Mouse (Mus musculus): Measurements from ENCODE around the gene Psmc3. TPM values are rescaled to one million over a fixed set of nuclear protein-coding genes. Genes with fewer than 3 reads are reported as not detected.

Psmc3 gene
- polyA plus RNA-seq, 1 experiment, result 79.4 TPM

DNA sequence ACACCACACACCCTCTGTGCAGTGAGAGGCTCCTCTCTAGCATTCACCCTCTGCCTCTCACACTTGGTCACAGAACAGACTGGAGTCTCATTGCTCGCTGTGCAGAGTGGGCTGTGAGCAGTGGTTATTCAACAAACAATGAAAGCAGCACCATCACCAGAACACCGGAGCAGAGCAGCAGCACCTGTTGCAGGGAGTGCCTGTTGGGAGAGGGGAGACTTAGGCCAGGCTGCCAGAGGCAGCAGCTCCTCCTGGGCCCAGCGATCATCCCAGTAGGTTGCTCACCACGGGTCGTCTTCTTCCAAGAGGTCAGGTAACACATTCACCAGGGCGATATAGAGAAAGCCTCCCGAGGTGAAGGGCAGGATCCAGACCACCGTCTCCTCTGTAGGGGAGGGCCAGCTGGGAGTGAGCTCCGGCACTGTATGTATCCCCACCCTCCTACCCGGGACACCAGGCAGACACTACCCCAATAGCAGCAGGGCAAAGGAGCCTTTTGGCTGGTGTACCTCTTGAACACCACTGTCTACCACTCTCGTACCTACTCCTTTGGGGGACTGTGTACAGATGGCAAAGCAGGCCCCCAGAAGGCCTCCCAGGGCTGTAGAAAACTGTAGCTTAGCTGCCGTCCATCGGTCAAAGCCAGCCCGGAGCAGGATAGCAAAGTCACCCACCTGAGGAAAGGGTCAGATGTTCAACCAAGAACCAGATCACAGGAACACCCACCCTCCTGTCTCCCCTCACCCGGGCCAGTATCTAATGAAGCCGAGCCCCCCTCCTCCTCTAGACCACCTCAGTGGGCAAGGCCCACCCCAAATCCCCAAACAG is 9.2 kb downstream of the Psmc3 start:
- 89% methylated on average over 16 of the region's 16 CpGs for WGBS
- Histone ChIP-seq H3K4me3 (ENCODE audit: low read depth, low read length) (no peak overlapping the region), H3K36me3 (ENCODE audit: control insufficient read depth, insufficient read depth, low read length) (peaks cover 48% of the 10 kb centered on the region), H3K27ac (ENCODE audit: insufficient read depth, low read depth, low read length) (no peak overlapping the region), H3K4me1 (ENCODE audit: control insufficient read depth, insufficient read depth, insufficient read length, low read length) (no peaks in the 10 kb centered on the region), H3K27me3 (ENCODE audit: control insufficient read depth, insufficient read depth, low read length) (no peaks in the 10 kb centered on the region)
- TF ChIP-seq POLR2A (IDR thresholded peaks at IDR 0.05; ENCODE audit: low read depth, low read length) (no peak), CTCF (IDR thresholded peaks at IDR 0.05; ENCODE audit: extremely low read depth, insufficient read length, insufficient replicate concordance, low read depth, low read length) (no peak)

DNA sequence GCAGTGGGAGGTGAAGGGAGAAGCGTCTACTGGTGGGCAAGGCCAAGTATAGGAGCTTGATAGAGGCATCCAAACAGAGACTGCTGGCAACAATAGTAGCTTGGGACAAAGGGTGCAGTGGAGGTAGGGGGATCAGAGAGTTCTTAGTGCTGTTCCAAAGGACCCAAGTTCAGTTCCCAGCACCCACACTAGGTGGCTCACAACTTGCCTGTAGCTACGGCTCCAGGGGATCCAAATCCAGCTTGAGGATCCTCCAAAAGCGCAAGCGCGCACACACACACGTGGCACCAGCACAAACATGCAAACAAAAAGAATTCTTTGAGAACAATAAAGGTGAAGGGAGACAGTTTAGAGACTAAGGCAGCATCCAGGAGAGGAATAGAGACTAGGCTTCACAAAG is 10.4 kb downstream of the Psmc3 start:
- H3K27ac ChIP-seq (ENCODE audit: insufficient read depth, low read depth, low read length), result no peak overlapping the region
- WGBS, result 91% methylated on average over 6 of the region's 6 CpGs
- no peaks in the 10 kb centered on the region for H3K27me3 ChIP-seq (ENCODE audit: control insufficient read depth, insufficient read depth, low read length)
- no peaks in the 10 kb centered on the region for H3K4me1 ChIP-seq (ENCODE audit: control insufficient read depth, insufficient read depth, insufficient read length, low read length)
- TF ChIP-seq POLR2A (IDR thresholded peaks at IDR 0.05; ENCODE audit: low read depth, low read length), result no peak
- TF ChIP-seq CTCF (IDR thresholded peaks at IDR 0.05; ENCODE audit: extremely low read depth, insufficient read length, insufficient replicate concordance, low read depth, low read length), result no peak
- no peak overlapping the region for H3K4me3 ChIP-seq (ENCODE audit: low read depth, low read length)
- H3K36me3 ChIP-seq (ENCODE audit: control insufficient read depth, insufficient read depth, low read length), result peaks cover 37% of the 10 kb centered on the region

DNA sequence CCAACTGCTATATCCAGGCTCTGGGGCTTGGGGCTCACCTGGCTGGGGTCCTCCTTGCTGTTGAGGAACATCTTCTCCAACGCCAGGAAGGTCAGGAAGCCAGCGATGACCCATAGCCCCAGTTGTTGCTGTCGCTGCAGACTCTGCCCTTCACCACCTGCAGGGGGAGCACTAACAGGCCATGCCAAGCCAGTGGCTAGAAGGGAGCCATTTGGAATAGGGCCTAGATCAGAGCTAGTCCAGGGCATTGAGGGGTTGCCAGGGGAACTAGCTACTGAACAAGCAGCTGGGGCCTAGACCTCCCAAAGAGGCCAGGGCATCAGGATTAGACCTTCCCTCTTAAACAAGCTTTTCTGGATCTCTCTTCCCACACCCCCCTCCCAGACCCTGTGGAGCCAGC is 11.7 kb downstream of the Psmc3 start:
- no peak overlapping the region for H3K27ac ChIP-seq (ENCODE audit: insufficient read depth, low read depth, low read length)
- H3K27me3 ChIP-seq (ENCODE audit: control insufficient read depth, insufficient read depth, low read length), result no peaks in the 10 kb centered on the region
- TF ChIP-seq CTCF (IDR thresholded peaks at IDR 0.05; ENCODE audit: extremely low read depth, insufficient read length, insufficient replicate concordance, low read depth, low read length), result peak; percentile 71; the same call in 1 of the 2 replicates
- TF ChIP-seq POLR2A (IDR thresholded peaks at IDR 0.05; ENCODE audit: low read depth, low read length), result no peak
- 54% methylated on average over 3 of the region's 3 CpGs for WGBS
- H3K4me1 ChIP-seq (ENCODE audit: control insufficient read depth, insufficient read depth, insufficient read length, low read length), result 0 out of 2 replicates have a peak, but pooled peaks cover under 1% of the 10 kb centered on the region
- no peak overlapping the region for H3K4me3 ChIP-seq (ENCODE audit: low read depth, low read length)
- peaks cover 27% of the 10 kb centered on the region for H3K36me3 ChIP-seq (ENCODE audit: control insufficient read depth, insufficient read depth, low read length)

DNA sequence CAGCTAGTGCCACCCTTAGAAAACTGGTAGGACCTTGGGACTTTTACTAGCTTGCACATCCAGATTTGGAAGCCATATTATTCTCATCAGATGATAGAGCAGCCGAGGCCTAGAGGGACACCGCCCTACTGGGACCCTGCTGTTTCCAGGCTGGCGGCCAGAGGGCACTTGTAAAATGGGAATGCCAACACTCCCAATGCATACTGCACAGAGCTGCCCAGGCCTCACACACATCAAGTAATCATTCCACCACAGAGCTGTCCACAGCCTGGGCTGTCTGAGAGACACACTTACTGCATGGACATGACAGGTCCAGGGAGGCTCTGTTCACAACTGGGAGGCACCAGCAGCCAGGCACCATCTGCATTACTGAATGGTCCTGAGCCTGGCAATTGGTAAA is 12.6 kb downstream of the Psmc3 start:
- WGBS, result 85% methylated on average over 3 of the region's 3 CpGs
- Histone ChIP-seq H3K4me1 (ENCODE audit: control insufficient read depth, insufficient read depth, insufficient read length, low read length) (peaks cover 8% of the 10 kb centered on the region; the same call in 1 of the 2 replicates), H3K4me3 (ENCODE audit: low read depth, low read length) (no peak overlapping the region), H3K27ac (ENCODE audit: insufficient read depth, low read depth, low read length) (no peak overlapping the region), H3K27me3 (ENCODE audit: control insufficient read depth, insufficient read depth, low read length) (no peaks in the 10 kb centered on the region), H3K36me3 (ENCODE audit: control insufficient read depth, insufficient read depth, low read length) (peaks cover 22% of the 10 kb centered on the region)
- no peak for TF ChIP-seq CTCF (IDR thresholded peaks at IDR 0.05; ENCODE audit: extremely low read depth, insufficient read length, insufficient replicate concordance, low read depth, low read length)
- no peak for TF ChIP-seq POLR2A (IDR thresholded peaks at IDR 0.05; ENCODE audit: low read depth, low read length)

DNA sequence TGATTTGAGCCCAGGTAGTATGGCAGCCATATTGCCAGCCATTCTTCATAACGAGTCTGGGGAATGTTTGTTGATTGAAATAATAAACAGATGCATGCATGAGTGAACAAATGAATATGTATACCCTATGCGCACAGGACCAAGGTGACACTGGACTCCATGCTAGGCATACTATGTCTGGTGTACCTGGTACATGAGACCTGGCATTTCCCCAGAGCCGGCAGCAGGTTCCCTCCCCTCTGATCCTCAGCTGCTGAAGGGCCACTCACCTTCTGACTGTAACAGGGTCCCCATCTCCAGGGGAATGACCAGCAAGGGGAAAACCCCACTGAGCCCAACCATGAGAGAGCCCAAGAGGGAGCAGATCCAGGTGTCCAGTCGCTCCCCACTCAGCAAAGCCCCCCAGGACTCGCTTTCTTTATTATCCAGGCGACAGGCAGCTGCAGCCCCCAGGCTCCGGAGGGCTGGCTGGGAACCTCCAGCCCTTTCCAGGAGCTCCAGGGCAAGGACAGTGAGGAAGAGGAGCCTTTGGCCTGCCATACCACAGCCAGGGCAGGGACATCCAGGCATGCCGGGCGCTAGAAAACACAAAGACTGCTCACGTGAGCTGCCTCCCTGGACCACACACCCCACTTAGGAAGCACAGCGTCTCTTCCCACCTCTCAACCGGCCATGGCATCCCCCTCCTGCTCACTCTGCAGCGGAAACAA is 14.5 kb downstream of the Psmc3 start:
- WGBS, result 75% methylated on average over 13 of the region's 13 CpGs
- TF ChIP-seq POLR2A (IDR thresholded peaks at IDR 0.05; ENCODE audit: low read depth, low read length) (no peak), CTCF (IDR thresholded peaks at IDR 0.05; ENCODE audit: extremely low read depth, insufficient read length, insufficient replicate concordance, low read depth, low read length) (no peak)
- Histone ChIP-seq H3K4me3 (ENCODE audit: low read depth, low read length) (no peak overlapping the region), H3K27ac (ENCODE audit: insufficient read depth, low read depth, low read length) (no peak overlapping the region), H3K36me3 (ENCODE audit: control insufficient read depth, insufficient read depth, low read length) (peaks cover 10% of the 10 kb centered on the region), H3K4me1 (ENCODE audit: control insufficient read depth, insufficient read depth, insufficient read length, low read length) (peaks cover 8% of the 10 kb centered on the region; the same call in 1 of the 2 replicates), H3K27me3 (ENCODE audit: control insufficient read depth, insufficient read depth, low read length) (no peaks in the 10 kb centered on the region)

DNA sequence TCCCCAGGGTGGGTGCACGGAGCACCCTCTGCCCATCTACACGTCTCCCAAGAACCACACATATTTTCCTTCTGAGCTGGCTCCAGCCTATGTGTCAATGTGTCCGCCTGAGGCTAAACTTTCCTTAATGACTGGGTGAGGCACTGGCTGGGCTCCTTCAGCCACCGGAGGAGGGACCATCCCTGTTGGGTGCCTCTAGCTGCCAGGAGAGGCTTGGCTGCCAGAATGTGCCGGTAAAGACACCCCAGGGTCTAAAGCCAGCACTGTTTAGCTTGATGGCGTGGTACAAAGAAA is 15.0 kb downstream of the Psmc3 start:
- Histone ChIP-seq H3K27ac (ENCODE audit: insufficient read depth, low read depth, low read length) (no peak overlapping the region), H3K27me3 (ENCODE audit: control insufficient read depth, insufficient read depth, low read length) (no peaks in the 10 kb centered on the region), H3K4me3 (ENCODE audit: low read depth, low read length) (no peak overlapping the region), H3K4me1 (ENCODE audit: control insufficient read depth, insufficient read depth, insufficient read length, low read length) (peaks cover 8% of the 10 kb centered on the region; the same call in 1 of the 2 replicates), H3K36me3 (ENCODE audit: control insufficient read depth, insufficient read depth, low read length) (peaks cover 5% of the 10 kb centered on the region; the same call in 1 of the 2 replicates)
- TF ChIP-seq CTCF (IDR thresholded peaks at IDR 0.05; ENCODE audit: extremely low read depth, insufficient read length, insufficient replicate concordance, low read depth, low read length) (no peak), POLR2A (IDR thresholded peaks at IDR 0.05; ENCODE audit: low read depth, low read length) (no peak)
- 47% methylated on average over 6 of the region's 6 CpGs for WGBS
